Mouse (Mus musculus) liver, postnatal 0 days (tissue): ENCODE measurements at regions not wholly inside any gene's neighbourhood (a gene's known extent, or its start where the extent isn't known, plus 50 kb on each side); places are given as distances from the start of the nearest gene placed in this dataset.

ENCODE experiments used
- CTCF ChIP-seq: sonication (generic); IDR thresholded peaks from 2 replicates; pipeline ENCODE4 v1.5.1; 2016; ENCODE audit warnings: antibody characterized with exemption, low read depth
- EP300 ChIP-seq: IDR thresholded peaks from 2 replicates; pipeline ENCODE4 v1.6.1; 2016; ENCODE audit warnings: antibody characterized with exemption, low read depth, mild to moderate bottlenecking

- TF ChIP-seq CTCF: no peak
- no peak for TF ChIP-seq EP300
Observed at GRCm38 (mm10) chr1:190066426-190066825, 104.1 kb downstream of the Prox1 start.
